Mouse (Mus musculus): ENCODE measurements at regions not wholly inside any gene's neighbourhood (a gene's known extent, or its start where the extent isn't known, plus 50 kb on each side); places are given as distances from the start of the nearest gene placed in this dataset.

- Histone ChIP-seq H3K9ac (ENCODE audit: low read depth, low read length) (no peak overlapping the region), H3K4me2 (replicated peaks; ENCODE audit: low read depth) (no peak overlapping the region), H3K9me3 (ENCODE audit: control insufficient read depth) (no peaks in the 10 kb centered on the region), H3K4me3 (ENCODE audit: low read depth, low read length) (no peak overlapping the region), H3K27me3 (replicated peaks; ENCODE audit: control insufficient read depth, insufficient read depth, low read length) (no peaks in the 10 kb centered on the region), H3K4me1 (replicated peaks; ENCODE audit: control insufficient read depth, insufficient read depth, low read length) (no peaks in the 10 kb centered on the region), H3K27ac (ENCODE audit: low read depth, low read length) (no peak overlapping the region), H3K36me3 (ENCODE audit: control insufficient read depth, insufficient read depth) (no peaks in the 10 kb centered on the region)
- TF ChIP-seq CTCF (IDR thresholded peaks at IDR 0.05; ENCODE audit: low read depth) = no peak
- ATAC-seq = no peak
Observed at GRCm38 (mm10) chr2:148148272-148148671, 101.5 kb upstream of the Foxa2 start.

GRCm38 (mm10) chr2:148149426-148149825, 102.7 kb upstream of the Foxa2 start:
- no peak overlapping the region for H3K9ac ChIP-seq (ENCODE audit: low read depth, low read length)
- no peak overlapping the region for H3K4me2 ChIP-seq (replicated peaks; ENCODE audit: low read depth)
- ATAC-seq = no peak
- H3K27me3 ChIP-seq (replicated peaks; ENCODE audit: control insufficient read depth, insufficient read depth, low read length) = no peaks in the 10 kb centered on the region
- no peak overlapping the region for H3K4me3 ChIP-seq (ENCODE audit: low read depth, low read length)
- H3K4me1 ChIP-seq (replicated peaks; ENCODE audit: control insufficient read depth, insufficient read depth, low read length) = no peaks in the 10 kb centered on the region
- WGBS = 86% methylated on average over 1 of the region's 1 CpGs
- TF ChIP-seq CTCF (IDR thresholded peaks at IDR 0.05; ENCODE audit: low read depth) = no peak
- no peaks in the 10 kb centered on the region for H3K9me3 ChIP-seq (ENCODE audit: control insufficient read depth)
- H3K36me3 ChIP-seq (ENCODE audit: control insufficient read depth, insufficient read depth) = no peaks in the 10 kb centered on the region
- no peak overlapping the region for H3K27ac ChIP-seq (ENCODE audit: low read depth, low read length)

- 81% methylated on average over 6 of the region's 6 CpGs for WGBS
- TF ChIP-seq CTCF (IDR thresholded peaks at IDR 0.05; ENCODE audit: low read depth) = no peak
Observed at GRCm38 (mm10) chr2:148153513-148154271, 106.9 kb upstream of the Foxa2 start.

GRCm38 (mm10) chr2:148156122-148156521, 109.4 kb upstream of the Foxa2 start:
- ATAC-seq = no peak
- Histone ChIP-seq H3K27me3 (replicated peaks; ENCODE audit: control insufficient read depth, insufficient read depth, low read length) (no peaks in the 10 kb centered on the region), H3K36me3 (ENCODE audit: control insufficient read depth, insufficient read depth) (no peaks in the 10 kb centered on the region), H3K9me3 (ENCODE audit: control insufficient read depth) (no peaks in the 10 kb centered on the region), H3K27ac (ENCODE audit: low read depth, low read length) (no peak overlapping the region), H3K4me3 (ENCODE audit: low read depth, low read length) (no peak overlapping the region), H3K4me2 (replicated peaks; ENCODE audit: low read depth) (no peak overlapping the region), H3K4me1 (replicated peaks; ENCODE audit: control insufficient read depth, insufficient read depth, low read length) (no peaks in the 10 kb centered on the region), H3K9ac (ENCODE audit: low read depth, low read length) (no peak overlapping the region)
- no peak for TF ChIP-seq CTCF (IDR thresholded peaks at IDR 0.05; ENCODE audit: low read depth)
- WGBS = 73% methylated on average over 2 of the region's 2 CpGs

More at GRCm38 (mm10) chr2:148153513-148154271, 106.9 kb upstream of the Foxa2 start:
- no peaks in the 10 kb centered on the region for H3K4me1 ChIP-seq (replicated peaks; ENCODE audit: control insufficient read depth, insufficient read depth, low read length)
- no peaks in the 10 kb centered on the region for H3K27me3 ChIP-seq (replicated peaks; ENCODE audit: control insufficient read depth, insufficient read depth, low read length)
- no peak for ATAC-seq
- H3K9ac ChIP-seq (ENCODE audit: low read depth, low read length) = no peak overlapping the region
- no peaks in the 10 kb centered on the region for H3K9me3 ChIP-seq (ENCODE audit: control insufficient read depth)
- no peak overlapping the region for H3K27ac ChIP-seq (ENCODE audit: low read depth, low read length)
- no peak overlapping the region for H3K4me2 ChIP-seq (replicated peaks; ENCODE audit: low read depth)
- no peak overlapping the region for H3K4me3 ChIP-seq (ENCODE audit: low read depth, low read length)
- H3K36me3 ChIP-seq (ENCODE audit: control insufficient read depth, insufficient read depth) = no peaks in the 10 kb centered on the region

- Histone ChIP-seq H3K4me2 (replicated peaks; ENCODE audit: low read depth) (no peak overlapping the region), H3K4me3 (ENCODE audit: low read depth, low read length) (no peak overlapping the region), H3K36me3 (ENCODE audit: control insufficient read depth, insufficient read depth) (no peaks in the 10 kb centered on the region), H3K27me3 (replicated peaks; ENCODE audit: control insufficient read depth, insufficient read depth, low read length) (no peaks in the 10 kb centered on the region), H3K9ac (ENCODE audit: low read depth, low read length) (no peak overlapping the region), H3K9me3 (ENCODE audit: control insufficient read depth) (no peaks in the 10 kb centered on the region), H3K4me1 (replicated peaks; ENCODE audit: control insufficient read depth, insufficient read depth, low read length) (no peaks in the 10 kb centered on the region), H3K27ac (ENCODE audit: low read depth, low read length) (no peak overlapping the region)
- no peak for ATAC-seq
- WGBS = 56% methylated on average over 8 of the region's 8 CpGs
- no peak for TF ChIP-seq CTCF (IDR thresholded peaks at IDR 0.05; ENCODE audit: low read depth)
Observed at GRCm38 (mm10) chr2:148159028-148159600, 112.3 kb upstream of the Foxa2 start.

- Histone ChIP-seq H3K36me3 (ENCODE audit: control insufficient read depth, insufficient read depth) (no peaks in the 10 kb centered on the region), H3K27ac (ENCODE audit: low read depth, low read length) (no peak overlapping the region), H3K27me3 (replicated peaks; ENCODE audit: control insufficient read depth, insufficient read depth, low read length) (no peaks in the 10 kb centered on the region), H3K4me3 (ENCODE audit: low read depth, low read length) (no peak overlapping the region), H3K4me2 (replicated peaks; ENCODE audit: low read depth) (no peak overlapping the region), H3K9me3 (ENCODE audit: control insufficient read depth) (no peaks in the 10 kb centered on the region), H3K9ac (ENCODE audit: low read depth, low read length) (no peak overlapping the region), H3K4me1 (replicated peaks; ENCODE audit: control insufficient read depth, insufficient read depth, low read length) (no peaks in the 10 kb centered on the region)
- TF ChIP-seq CTCF (IDR thresholded peaks at IDR 0.05; ENCODE audit: low read depth) = no peak
- 95% methylated on average over 12 of the region's 12 CpGs for WGBS
- no peak for ATAC-seq
Observed at GRCm38 (mm10) chr2:148160997-148161396, 114.2 kb upstream of the Foxa2 start.
